Mouse (Mus musculus): ENCODE results near the gene Rnf32. TPM values are rescaled to one million over a fixed set of nuclear protein-coding genes. Genes with fewer than 3 reads are reported as not detected.
A peak's percentile ranks its signal among the peaks of the same experiment; 100 is the strongest.

Gene Rnf32
- 202 and 204 TPM in 2 replicates for polyA plus RNA-seq (2012; rRNA removed)

- no peaks in the 10 kb centered on the region for H3K27me3 ChIP-seq (ENCODE audit: control insufficient read depth, insufficient read depth, low read length)
- peak within 1 kb of the TSS; percentile 97 for H3K4me3 ChIP-seq (ENCODE audit: control insufficient read depth, low read depth, low read length)
- peak within 1 kb of the TSS; percentile 98 for H3K27ac ChIP-seq (ENCODE audit: control insufficient read depth, insufficient read depth, low read depth, low read length)
- TF ChIP-seq POLR2A (IDR thresholded peaks at IDR 0.05; ENCODE audit: control insufficient read depth, low read depth, low read length) (peak; percentile 86; the same call in 1 of the 2 replicates), CTCF (IDR thresholded peaks at IDR 0.05; ENCODE audit: control insufficient read depth, insufficient read depth, insufficient replicate concordance, low read depth, low read length) (no peak)
- H3K4me1 ChIP-seq (ENCODE audit: control insufficient read depth, insufficient read depth, low read length), result peaks cover 2% of the 10 kb centered on the region; the same call in 1 of the 2 replicates
- peaks cover 2% of the 10 kb centered on the region for H3K36me3 ChIP-seq (ENCODE audit: control insufficient read depth, insufficient read depth, low read length)
Measured at GRCm38 (mm10) chr5:29195570-29196263, at the start of gene Rnf32. TSS of gene Rnf32 (plus strand) at chr5:29195992.

GRCm38 (mm10) chr5:29150146-29150545 lies 45.6 kb upstream of the Rnf32 start:
- H3K36me3 ChIP-seq (ENCODE audit: control insufficient read depth, insufficient read depth, low read length), result no peaks in the 10 kb centered on the region
- H3K4me1 ChIP-seq (ENCODE audit: control insufficient read depth, insufficient read depth, low read length), result no peaks in the 10 kb centered on the region
- TF ChIP-seq POLR2A (IDR thresholded peaks at IDR 0.05; ENCODE audit: control insufficient read depth, low read depth, low read length), result no peak
- no peak for TF ChIP-seq CTCF (IDR thresholded peaks at IDR 0.05; ENCODE audit: control insufficient read depth, insufficient read depth, insufficient replicate concordance, low read depth, low read length)
- no peak overlapping the region for H3K27ac ChIP-seq (ENCODE audit: control insufficient read depth, insufficient read depth, low read depth, low read length)
- no peak overlapping the region for H3K4me3 ChIP-seq (ENCODE audit: control insufficient read depth, low read depth, low read length)
- no peaks in the 10 kb centered on the region for H3K27me3 ChIP-seq (ENCODE audit: control insufficient read depth, insufficient read depth, low read length)

GRCm38 (mm10) chr5:29159849-29160248 lies 35.9 kb upstream of the Rnf32 start:
- no peaks in the 10 kb centered on the region for H3K27me3 ChIP-seq (ENCODE audit: control insufficient read depth, insufficient read depth, low read length)
- no peaks in the 10 kb centered on the region for H3K4me1 ChIP-seq (ENCODE audit: control insufficient read depth, insufficient read depth, low read length)
- H3K36me3 ChIP-seq (ENCODE audit: control insufficient read depth, insufficient read depth, low read length), result no peaks in the 10 kb centered on the region
- no peak overlapping the region for H3K4me3 ChIP-seq (ENCODE audit: control insufficient read depth, low read depth, low read length)
- no peak overlapping the region for H3K27ac ChIP-seq (ENCODE audit: control insufficient read depth, insufficient read depth, low read depth, low read length)
- no peak for TF ChIP-seq POLR2A (IDR thresholded peaks at IDR 0.05; ENCODE audit: control insufficient read depth, low read depth, low read length)
- TF ChIP-seq CTCF (IDR thresholded peaks at IDR 0.05; ENCODE audit: control insufficient read depth, insufficient read depth, insufficient replicate concordance, low read depth, low read length), result no peak

- Histone ChIP-seq H3K36me3 (ENCODE audit: control insufficient read depth, insufficient read depth, low read length) (no peaks in the 10 kb centered on the region), H3K4me1 (ENCODE audit: control insufficient read depth, insufficient read depth, low read length) (no peaks in the 10 kb centered on the region), H3K27ac (ENCODE audit: control insufficient read depth, insufficient read depth, low read depth, low read length) (no peak overlapping the region), H3K4me3 (ENCODE audit: control insufficient read depth, low read depth, low read length) (no peak overlapping the region), H3K27me3 (ENCODE audit: control insufficient read depth, insufficient read depth, low read length) (no peaks in the 10 kb centered on the region)
- no peak for TF ChIP-seq POLR2A (IDR thresholded peaks at IDR 0.05; ENCODE audit: control insufficient read depth, low read depth, low read length)
- no peak for TF ChIP-seq CTCF (IDR thresholded peaks at IDR 0.05; ENCODE audit: control insufficient read depth, insufficient read depth, insufficient replicate concordance, low read depth, low read length)
Measured at GRCm38 (mm10) chr5:29166947-29167346, 28.8 kb upstream of the Rnf32 start.

- Histone ChIP-seq H3K27ac (ENCODE audit: control insufficient read depth, insufficient read depth, low read depth, low read length) (no peak overlapping the region), H3K27me3 (ENCODE audit: control insufficient read depth, insufficient read depth, low read length) (no peaks in the 10 kb centered on the region), H3K4me1 (ENCODE audit: control insufficient read depth, insufficient read depth, low read length) (no peaks in the 10 kb centered on the region), H3K4me3 (ENCODE audit: control insufficient read depth, low read depth, low read length) (no peak overlapping the region), H3K36me3 (ENCODE audit: control insufficient read depth, insufficient read depth, low read length) (no peaks in the 10 kb centered on the region)
- no peak for TF ChIP-seq CTCF (IDR thresholded peaks at IDR 0.05; ENCODE audit: control insufficient read depth, insufficient read depth, insufficient replicate concordance, low read depth, low read length)
- TF ChIP-seq POLR2A (IDR thresholded peaks at IDR 0.05; ENCODE audit: control insufficient read depth, low read depth, low read length), result no peak
Measured at GRCm38 (mm10) chr5:29170193-29170592, 25.6 kb upstream of the Rnf32 start.

DNA sequence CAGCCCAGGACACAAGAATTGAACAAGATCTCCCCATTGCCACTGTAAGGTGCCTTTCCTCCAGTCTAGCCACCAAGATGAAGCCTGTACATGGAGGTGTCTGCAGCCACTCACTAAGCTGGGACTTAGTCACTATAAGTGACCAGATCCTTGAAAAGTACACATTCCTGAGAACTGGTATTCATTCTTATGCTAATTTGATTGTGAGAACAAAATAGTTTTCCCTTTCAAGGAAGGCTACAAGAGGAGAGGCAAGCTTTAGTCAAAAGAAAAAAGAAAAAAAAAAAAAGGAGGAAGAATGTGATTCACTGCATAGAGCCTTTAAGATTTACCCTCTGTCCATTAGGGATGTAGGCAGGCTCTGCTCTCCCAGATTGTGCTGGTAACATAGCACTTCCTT lies 24.6 kb upstream of the Rnf32 start:
- TF ChIP-seq POLR2A (IDR thresholded peaks at IDR 0.05; ENCODE audit: control insufficient read depth, low read depth, low read length) (no peak), CTCF (IDR thresholded peaks at IDR 0.05; ENCODE audit: control insufficient read depth, insufficient read depth, insufficient replicate concordance, low read depth, low read length) (no peak)
- Histone ChIP-seq H3K4me3 (ENCODE audit: control insufficient read depth, low read depth, low read length) (no peak overlapping the region), H3K4me1 (ENCODE audit: control insufficient read depth, insufficient read depth, low read length) (no peaks in the 10 kb centered on the region), H3K27ac (ENCODE audit: control insufficient read depth, insufficient read depth, low read depth, low read length) (no peak overlapping the region), H3K36me3 (ENCODE audit: control insufficient read depth, insufficient read depth, low read length) (no peaks in the 10 kb centered on the region), H3K27me3 (ENCODE audit: control insufficient read depth, insufficient read depth, low read length) (no peaks in the 10 kb centered on the region)

DNA sequence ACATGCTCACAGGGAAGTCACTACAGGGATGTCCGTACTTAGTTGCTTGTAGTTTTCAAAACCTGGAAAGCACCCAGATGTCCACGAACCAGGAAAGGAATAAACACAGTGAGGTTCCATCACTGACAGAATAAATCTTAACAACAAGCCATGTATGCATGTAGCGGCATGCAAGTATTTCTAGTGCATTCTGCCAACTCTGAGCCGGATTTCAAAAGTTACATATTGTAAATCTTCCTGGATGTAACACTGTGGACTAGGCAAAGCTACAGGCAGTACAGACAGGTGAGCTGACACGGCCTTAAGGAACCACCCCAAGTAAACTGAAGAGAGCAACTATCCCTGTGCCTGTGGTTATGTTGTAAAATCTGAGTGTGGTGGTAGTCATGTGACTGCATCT lies 9.0 kb upstream of the Rnf32 start:
- Histone ChIP-seq H3K4me1 (ENCODE audit: control insufficient read depth, insufficient read depth, low read length) (no peaks in the 10 kb centered on the region), H3K27me3 (ENCODE audit: control insufficient read depth, insufficient read depth, low read length) (no peaks in the 10 kb centered on the region), H3K27ac (ENCODE audit: control insufficient read depth, insufficient read depth, low read depth, low read length) (no peak overlapping the region), H3K36me3 (ENCODE audit: control insufficient read depth, insufficient read depth, low read length) (no peaks in the 10 kb centered on the region), H3K4me3 (ENCODE audit: control insufficient read depth, low read depth, low read length) (no peak overlapping the region)
- no peak for TF ChIP-seq CTCF (IDR thresholded peaks at IDR 0.05; ENCODE audit: control insufficient read depth, insufficient read depth, insufficient replicate concordance, low read depth, low read length)
